Mouse (Mus musculus): Measurements from ENCODE around the gene Piezo1. TPM values are rescaled to one million over a fixed set of nuclear protein-coding genes. Genes with fewer than 3 reads are reported as not detected.

Gene Piezo1
- polyA plus RNA-seq, 1 experiment from 2014 or later: 3.4 TPM

- no peak overlapping the region for H3K27ac ChIP-seq (ENCODE audit: low read depth)
- H3K4me1 ChIP-seq (ENCODE audit: insufficient read depth): peaks cover 30% of the 10 kb centered on the region
- no peak for TF ChIP-seq EP300 (IDR thresholded peaks at IDR 0.05; ENCODE audit: low read depth)
- TF ChIP-seq CTCF (IDR thresholded peaks at IDR 0.05; ENCODE audit: low read depth): no peak
- ATAC-seq (no peak), DNase-seq (no peak)
- H3K9ac ChIP-seq (replicated peaks): no peak overlapping the region
- no peaks in the 10 kb centered on the region for H3K9me3 ChIP-seq (ENCODE audit: low read length)
- peaks cover 23% of the 10 kb centered on the region for H3K27me3 ChIP-seq (ENCODE audit: insufficient read depth, low read length)
- WGBS (ENCODE audit: insufficient replicate concordance): 70% methylated on average over 11 of the region's 11 CpGs
- no peak overlapping the region for H3K4me3 ChIP-seq (ENCODE audit: low read depth, low read length)
- no peak overlapping the region for H3K4me2 ChIP-seq (ENCODE audit: low read depth, low read length)
- H3K36me3 ChIP-seq (replicated peaks; ENCODE audit: insufficient read depth, low read length): no peaks in the 10 kb centered on the region
Observed at GRCm38 (mm10) chr8:122457171-122457570, 94.0 kb downstream of the Piezo1 start.

- Histone ChIP-seq H3K27me3 (ENCODE audit: insufficient read depth, low read length) (peaks cover 4% of the 10 kb centered on the region), H3K4me3 (ENCODE audit: low read depth, low read length) (no peak overlapping the region), H3K4me2 (ENCODE audit: low read depth, low read length) (no peak overlapping the region), H3K4me1 (ENCODE audit: insufficient read depth) (peaks cover 6% of the 10 kb centered on the region), H3K27ac (ENCODE audit: low read depth) (no peak overlapping the region), H3K36me3 (replicated peaks; ENCODE audit: insufficient read depth, low read length) (no peaks in the 10 kb centered on the region), H3K9ac (replicated peaks) (no peak overlapping the region), H3K9me3 (ENCODE audit: low read length) (no peaks in the 10 kb centered on the region)
- no peak for ATAC-seq
- no peak for DNase-seq
- 65% methylated on average over 6 of the region's 6 CpGs for WGBS (ENCODE audit: insufficient replicate concordance)
- TF ChIP-seq CTCF (IDR thresholded peaks at IDR 0.05; ENCODE audit: low read depth) (no peak), EP300 (IDR thresholded peaks at IDR 0.05; ENCODE audit: low read depth) (no peak)
Observed at GRCm38 (mm10) chr8:122454409-122454808, 96.7 kb downstream of the Piezo1 start.

GRCm38 (mm10) chr8:122452154-122452553 lies 99.0 kb downstream of the Piezo1 start:
- no peak for ATAC-seq
- TF ChIP-seq CTCF (IDR thresholded peaks at IDR 0.05; ENCODE audit: low read depth) (no peak), EP300 (IDR thresholded peaks at IDR 0.05; ENCODE audit: low read depth) (no peak)
- Histone ChIP-seq H3K4me2 (ENCODE audit: low read depth, low read length) (no peak overlapping the region), H3K4me3 (ENCODE audit: low read depth, low read length) (no peak overlapping the region), H3K27ac (ENCODE audit: low read depth) (no peak overlapping the region), H3K9ac (replicated peaks) (no peak overlapping the region), H3K27me3 (ENCODE audit: insufficient read depth, low read length) (no peaks in the 10 kb centered on the region), H3K36me3 (replicated peaks; ENCODE audit: insufficient read depth, low read length) (no peaks in the 10 kb centered on the region), H3K4me1 (ENCODE audit: insufficient read depth) (peaks cover 5% of the 10 kb centered on the region), H3K9me3 (ENCODE audit: low read length) (no peaks in the 10 kb centered on the region)
- 87% methylated on average over 10 of the region's 10 CpGs for WGBS (ENCODE audit: insufficient replicate concordance)
- no peak for DNase-seq

GRCm38 (mm10) chr8:122451161-122451703 lies 99.9 kb downstream of the Piezo1 start:
- Histone ChIP-seq H3K36me3 (replicated peaks; ENCODE audit: insufficient read depth, low read length) (no peaks in the 10 kb centered on the region), H3K4me3 (ENCODE audit: low read depth, low read length) (no peak overlapping the region), H3K9me3 (ENCODE audit: low read length) (no peaks in the 10 kb centered on the region), H3K9ac (replicated peaks) (no peak overlapping the region), H3K4me1 (ENCODE audit: insufficient read depth) (peaks cover 5% of the 10 kb centered on the region), H3K27ac (ENCODE audit: low read depth) (no peak overlapping the region), H3K4me2 (ENCODE audit: low read depth, low read length) (no peak overlapping the region), H3K27me3 (ENCODE audit: insufficient read depth, low read length) (no peaks in the 10 kb centered on the region)
- DNase-seq (no peak), ATAC-seq (no peak)
- WGBS (ENCODE audit: insufficient replicate concordance): 70% methylated on average over 7 of the region's 7 CpGs
- no peak for TF ChIP-seq CTCF (IDR thresholded peaks at IDR 0.05; ENCODE audit: low read depth)
- no peak for TF ChIP-seq EP300 (IDR thresholded peaks at IDR 0.05; ENCODE audit: low read depth)

GRCm38 (mm10) chr8:122445203-122445602 lies 105.9 kb downstream of the Piezo1 start:
- peak overlapping the region; percentile 89; the same call in 1 of the 2 replicates for H3K27ac ChIP-seq (ENCODE audit: low read depth)
- 42% methylated on average over 3 of the region's 3 CpGs for WGBS (ENCODE audit: insufficient replicate concordance)
- peak overlapping the region; percentile 100 for H3K4me2 ChIP-seq (ENCODE audit: low read depth, low read length)
- no peaks in the 10 kb centered on the region for H3K9me3 ChIP-seq (ENCODE audit: low read length)
- DNase-seq (no peak), ATAC-seq (no peak)
- peaks cover 29% of the 10 kb centered on the region for H3K4me1 ChIP-seq (ENCODE audit: insufficient read depth)
- H3K36me3 ChIP-seq (replicated peaks; ENCODE audit: insufficient read depth, low read length): no peaks in the 10 kb centered on the region
- no peak overlapping the region for H3K9ac ChIP-seq (replicated peaks)
- H3K27me3 ChIP-seq (ENCODE audit: insufficient read depth, low read length): no peaks in the 10 kb centered on the region
- H3K4me3 ChIP-seq (ENCODE audit: low read depth, low read length): no peak overlapping the region
- TF ChIP-seq CTCF (IDR thresholded peaks at IDR 0.05; ENCODE audit: low read depth) (peak; percentile 53), EP300 (IDR thresholded peaks at IDR 0.05; ENCODE audit: low read depth) (no peak)

GRCm38 (mm10) chr8:122444058-122444748 lies 106.9 kb downstream of the Piezo1 start:
- Histone ChIP-seq H3K4me1 (ENCODE audit: insufficient read depth) (peaks cover 29% of the 10 kb centered on the region), H3K9me3 (ENCODE audit: low read length) (no peaks in the 10 kb centered on the region), H3K4me2 (ENCODE audit: low read depth, low read length) (peak overlapping the region; percentile 100), H3K9ac (replicated peaks) (peak overlapping the region; percentile 69), H3K27ac (ENCODE audit: low read depth) (peak overlapping the region; percentile 89), H3K36me3 (replicated peaks; ENCODE audit: insufficient read depth, low read length) (peaks cover 9% of the 10 kb centered on the region; the same call in 1 of the 2 replicates), H3K27me3 (ENCODE audit: insufficient read depth, low read length) (no peaks in the 10 kb centered on the region), H3K4me3 (ENCODE audit: low read depth, low read length) (peak overlapping the region; percentile 70)
- peak; percentile 61 for TF ChIP-seq EP300 (IDR thresholded peaks at IDR 0.05; ENCODE audit: low read depth)
- TF ChIP-seq CTCF (IDR thresholded peaks at IDR 0.05; ENCODE audit: low read depth): no peak
- WGBS (ENCODE audit: insufficient replicate concordance): 5% methylated on average over 19 of the region's 19 CpGs
- ATAC-seq (peak; percentile 55), DNase-seq (peak; percentile 90)

All from liver, postnatal 0 days (tissue).